Mouse (Mus musculus): Measurements from ENCODE around the gene Dhx15. TPM values are rescaled to one million over a fixed set of nuclear protein-coding genes. Genes with fewer than 3 reads are reported as not detected.

Dhx15 gene
- total RNA-seq, 1 experiment, result 164 TPM

- Histone ChIP-seq H3K9me3 (ENCODE audit: control insufficient read depth, insufficient read depth, low read depth, low read length) (no peaks in the 10 kb centered on the region), H3K36me3 (ENCODE audit: control insufficient read depth, insufficient read depth, low read length, poor library complexity, severe bottlenecking) (peaks cover 23% of the 10 kb centered on the region), H3K4me1 (ENCODE audit: control insufficient read depth in 2 of 2, insufficient read depth in 2 of 2, low read length in 2 of 2, poor library complexity in 1 of 2) (peaks cover 6 to 7% of the 10 kb centered on the region in 2 experiments; a peak in 3 of 4 replicates), H3K4me3 (ENCODE audit: insufficient read depth in 1 of 2, low read depth in 1 of 2, low read length in 2 of 2, poor library complexity in 1 of 2, severe bottlenecking in 1 of 2) (no peak overlapping the region), H3K9ac (ENCODE audit: insufficient read depth, low read depth, low read length, poor library complexity, severe bottlenecking) (no peak overlapping the region), H3K27ac (ENCODE audit: insufficient read depth, low read depth, low read length, poor library complexity, severe bottlenecking) (no peak overlapping the region)
- no peak for DNase-seq (ENCODE audit: low read depth, low spot score)
- in situ Hi-C loops (cut with MboI; ENCODE audit: low sequenced_read_pairs in 2 of 2, unreplicated experiment in 2 of 2), result no loop called here
- TF ChIP-seq MAFK (IDR thresholded peaks at IDR 0.05; ENCODE audit: insufficient read depth, low read depth, low read length), result no peak
- TF ChIP-seq ZNF384 (IDR thresholded peaks at IDR 0.05; ENCODE audit: low read depth, low read length), result no peak
- TF ChIP-seq ZC3H11A (IDR thresholded peaks at IDR 0.05; ENCODE audit: borderline replicate concordance, low read depth, low read length), result no peak
- no peak for TF ChIP-seq HCFC1 (IDR thresholded peaks at IDR 0.05; ENCODE audit: borderline replicate concordance, insufficient read depth, low read length)
- TF ChIP-seq CHD2 (IDR thresholded peaks at IDR 0.05; ENCODE audit: low read depth, low read length), result no peak
These were observed 48.4 kb downstream of the Dhx15 start for GRCm38 (mm10) chr5:52141936-52142335.

GRCm38 (mm10) chr5:52138819-52139218 lies 51.5 kb downstream of the Dhx15 start:
- in situ Hi-C loops (cut with MboI; ENCODE audit: low sequenced_read_pairs in 2 of 2, unreplicated experiment in 2 of 2), result no loop called here
- no peak for TF ChIP-seq CHD2 (IDR thresholded peaks at IDR 0.05; ENCODE audit: low read depth, low read length)
- no peak for TF ChIP-seq MAFK (IDR thresholded peaks at IDR 0.05; ENCODE audit: insufficient read depth, low read depth, low read length)
- no peak for TF ChIP-seq HCFC1 (IDR thresholded peaks at IDR 0.05; ENCODE audit: borderline replicate concordance, insufficient read depth, low read length)
- TF ChIP-seq ZNF384 (IDR thresholded peaks at IDR 0.05; ENCODE audit: low read depth, low read length), result no peak
- peaks cover 16% of the 10 kb centered on the region for H3K36me3 ChIP-seq (ENCODE audit: control insufficient read depth, insufficient read depth, low read length, poor library complexity, severe bottlenecking)

GRCm38 (mm10) chr5:52138134-52138533 lies 52.2 kb downstream of the Dhx15 start:
- TF ChIP-seq MAFK (IDR thresholded peaks at IDR 0.05; ENCODE audit: insufficient read depth, low read depth, low read length), result no peak
- no peak for TF ChIP-seq ZC3H11A (IDR thresholded peaks at IDR 0.05; ENCODE audit: borderline replicate concordance, low read depth, low read length)
- no peak for TF ChIP-seq HCFC1 (IDR thresholded peaks at IDR 0.05; ENCODE audit: borderline replicate concordance, insufficient read depth, low read length)
- no peak for TF ChIP-seq CHD2 (IDR thresholded peaks at IDR 0.05; ENCODE audit: low read depth, low read length)
- no peak for TF ChIP-seq ZNF384 (IDR thresholded peaks at IDR 0.05; ENCODE audit: low read depth, low read length)
- no peaks in the 10 kb centered on the region for H3K9me3 ChIP-seq (ENCODE audit: control insufficient read depth, insufficient read depth, low read depth, low read length)
- no peak overlapping the region for H3K9ac ChIP-seq (ENCODE audit: insufficient read depth, low read depth, low read length, poor library complexity, severe bottlenecking)
- H3K4me1 ChIP-seq (ENCODE audit: control insufficient read depth in 2 of 2, insufficient read depth in 2 of 2, low read length in 2 of 2, poor library complexity in 1 of 2), result peaks cover 0 to 2% of the 10 kb centered on the region in 2 experiments; a peak in 1 of 4 replicates
- H3K27ac ChIP-seq (ENCODE audit: insufficient read depth, low read depth, low read length, poor library complexity, severe bottlenecking), result no peak overlapping the region
- peaks cover 16% of the 10 kb centered on the region for H3K36me3 ChIP-seq (ENCODE audit: control insufficient read depth, insufficient read depth, low read length, poor library complexity, severe bottlenecking)
- no peak for DNase-seq (ENCODE audit: low read depth, low spot score)
- no peak overlapping the region for H3K4me3 ChIP-seq (ENCODE audit: insufficient read depth in 1 of 2, low read depth in 1 of 2, low read length in 2 of 2, poor library complexity in 1 of 2, severe bottlenecking in 1 of 2)
- in situ Hi-C loops (cut with MboI; ENCODE audit: low sequenced_read_pairs in 2 of 2, unreplicated experiment in 2 of 2), result no loop called here

More at GRCm38 (mm10) chr5:52138819-52139218, 51.5 kb downstream of the Dhx15 start:
- Histone ChIP-seq H3K9ac (ENCODE audit: insufficient read depth, low read depth, low read length, poor library complexity, severe bottlenecking) (no peak overlapping the region), H3K4me1 (ENCODE audit: control insufficient read depth in 2 of 2, insufficient read depth in 2 of 2, low read length in 2 of 2, poor library complexity in 1 of 2) (peaks cover 0 to 2% of the 10 kb centered on the region in 2 experiments; a peak in 1 of 4 replicates), H3K9me3 (ENCODE audit: control insufficient read depth, insufficient read depth, low read depth, low read length) (no peaks in the 10 kb centered on the region), H3K4me3 (ENCODE audit: insufficient read depth in 1 of 2, low read depth in 1 of 2, low read length in 2 of 2, poor library complexity in 1 of 2, severe bottlenecking in 1 of 2) (no peak overlapping the region), H3K27ac (ENCODE audit: insufficient read depth, low read depth, low read length, poor library complexity, severe bottlenecking) (no peak overlapping the region)
- DNase-seq (ENCODE audit: low read depth, low spot score), result no peak

- no peaks in the 10 kb centered on the region for H3K4me1 ChIP-seq (ENCODE audit: control insufficient read depth in 2 of 2, insufficient read depth in 2 of 2, low read length in 2 of 2, poor library complexity in 1 of 2)
- peaks cover 12% of the 10 kb centered on the region for H3K36me3 ChIP-seq (ENCODE audit: control insufficient read depth, insufficient read depth, low read length, poor library complexity, severe bottlenecking)
- H3K9me3 ChIP-seq (ENCODE audit: control insufficient read depth, insufficient read depth, low read depth, low read length), result no peaks in the 10 kb centered on the region
- no peak overlapping the region for H3K9ac ChIP-seq (ENCODE audit: insufficient read depth, low read depth, low read length, poor library complexity, severe bottlenecking)
- no peak overlapping the region for H3K4me3 ChIP-seq (ENCODE audit: insufficient read depth in 1 of 2, low read depth in 1 of 2, low read length in 2 of 2, poor library complexity in 1 of 2, severe bottlenecking in 1 of 2)
- H3K27ac ChIP-seq (ENCODE audit: insufficient read depth, low read depth, low read length, poor library complexity, severe bottlenecking), result no peak overlapping the region
- DNase-seq (ENCODE audit: low read depth, low spot score), result no peak
- in situ Hi-C loops (cut with MboI; ENCODE audit: low sequenced_read_pairs in 2 of 2, unreplicated experiment in 2 of 2), result no loop called here
- TF ChIP-seq CHD2 (IDR thresholded peaks at IDR 0.05; ENCODE audit: low read depth, low read length) (no peak), ZNF384 (IDR thresholded peaks at IDR 0.05; ENCODE audit: low read depth, low read length) (no peak), HCFC1 (IDR thresholded peaks at IDR 0.05; ENCODE audit: borderline replicate concordance, insufficient read depth, low read length) (no peak), MAFK (IDR thresholded peaks at IDR 0.05; ENCODE audit: insufficient read depth, low read depth, low read length) (no peak), ZC3H11A (IDR thresholded peaks at IDR 0.05; ENCODE audit: borderline replicate concordance, low read depth, low read length) (no peak)
These were observed 54.7 kb downstream of the Dhx15 start for GRCm38 (mm10) chr5:52135460-52136141.
